Mouse (Mus musculus): ENCODE data around the gene Hoxb1. TPM values are rescaled to one million over a fixed set of nuclear protein-coding genes. Genes with fewer than 3 reads are reported as not detected.
A peak's percentile ranks its signal among the peaks of the same experiment; 100 is the strongest.

Gene Hoxb1
- total RNA-seq, 2 experiments from 2014 or later: not detected

DNA sequence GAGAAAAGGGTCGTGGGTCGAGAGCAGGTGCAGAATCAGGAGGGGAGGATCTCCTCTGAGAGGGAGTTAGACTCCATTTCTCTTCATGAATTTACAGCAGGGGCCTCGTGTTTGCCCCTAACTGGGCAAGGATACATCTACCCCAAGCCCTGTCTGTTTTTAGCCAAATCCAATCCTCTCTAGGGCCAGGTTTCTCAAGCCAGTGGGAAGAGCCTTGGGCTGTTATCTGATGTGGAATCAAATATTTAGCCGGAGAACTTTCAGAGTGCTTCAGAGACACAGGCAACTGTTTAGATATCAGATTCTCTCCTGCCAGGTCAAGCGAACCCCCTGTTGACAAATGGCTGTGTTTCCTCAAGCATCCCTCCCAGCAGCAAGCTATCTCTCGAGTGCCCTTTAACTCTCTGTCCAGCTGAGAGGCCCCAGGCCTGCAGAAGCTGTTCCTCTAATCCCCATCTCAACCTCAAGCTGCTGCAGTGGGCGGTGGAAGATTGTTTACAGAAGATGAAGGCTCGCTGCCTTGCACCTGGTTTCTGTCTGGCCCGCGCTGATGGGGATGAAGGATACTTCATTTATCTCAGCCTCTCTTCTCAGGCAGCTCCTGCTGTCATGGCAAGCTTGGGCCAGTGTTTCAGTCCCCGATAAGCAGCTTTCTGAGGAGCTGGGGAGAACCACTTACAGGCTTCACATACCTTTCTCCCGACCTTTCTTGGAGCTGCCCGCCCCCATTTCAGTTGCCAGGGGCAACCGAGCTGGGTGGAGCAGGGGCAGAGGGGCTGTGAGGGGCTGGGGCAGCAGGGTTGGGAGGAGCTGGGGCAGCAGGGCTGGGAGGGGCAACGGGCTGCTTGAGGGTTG is 31.4 kb downstream of the Hoxb1 start:
- no peak for ATAC-seq (replicated peaks; ENCODE audit: poor library complexity, severe bottlenecking)

DNA sequence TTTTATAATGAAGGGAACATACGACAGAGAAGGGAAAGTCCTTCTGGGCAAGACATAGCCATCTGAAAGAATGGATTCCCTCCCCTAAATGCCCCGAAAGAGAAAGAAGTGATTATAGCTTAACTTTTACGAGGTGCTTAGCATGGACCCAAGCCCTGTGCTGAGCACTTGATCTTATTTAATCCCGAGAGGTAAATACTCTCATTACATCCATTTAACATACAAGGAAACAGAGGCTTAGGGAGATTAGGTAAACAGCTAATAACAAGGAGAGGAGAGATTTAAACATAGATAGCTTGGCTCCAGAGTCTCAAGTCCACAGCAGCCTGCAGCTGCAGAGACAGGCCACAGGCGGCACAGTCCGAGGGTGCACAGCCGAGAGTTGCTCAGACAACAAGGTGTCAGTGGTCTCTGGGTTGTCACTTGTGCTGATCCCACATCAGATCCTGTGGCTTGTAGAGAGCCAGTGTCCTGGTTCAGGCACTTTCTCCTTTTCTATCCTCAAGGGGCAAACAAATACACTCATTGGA is 32.3 kb downstream of the Hoxb1 start:
- no peak for ATAC-seq (replicated peaks; ENCODE audit: poor library complexity, severe bottlenecking)

DNA sequence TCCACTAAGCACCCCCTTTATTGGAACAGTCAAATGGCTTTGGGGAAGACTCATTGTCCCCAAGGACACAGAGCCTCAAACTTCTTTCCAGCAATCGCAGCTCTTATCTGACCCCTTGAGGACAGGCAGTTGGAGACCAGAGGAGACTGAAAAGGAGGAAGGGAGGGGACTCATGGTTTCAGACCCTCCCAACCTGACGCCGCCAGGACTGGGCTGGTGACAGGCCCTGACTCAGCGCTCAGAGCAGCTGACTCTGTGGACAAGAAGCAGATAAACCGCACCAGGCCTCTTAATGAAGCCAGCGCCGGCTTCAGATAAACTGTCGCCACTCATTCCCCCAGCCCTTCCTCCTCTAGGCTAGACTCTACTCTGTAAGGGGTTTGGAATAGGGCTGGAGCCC is 34.4 kb downstream of the Hoxb1 start:
- ATAC-seq (replicated peaks; ENCODE audit: poor library complexity, severe bottlenecking): peak; percentile 84

DNA sequence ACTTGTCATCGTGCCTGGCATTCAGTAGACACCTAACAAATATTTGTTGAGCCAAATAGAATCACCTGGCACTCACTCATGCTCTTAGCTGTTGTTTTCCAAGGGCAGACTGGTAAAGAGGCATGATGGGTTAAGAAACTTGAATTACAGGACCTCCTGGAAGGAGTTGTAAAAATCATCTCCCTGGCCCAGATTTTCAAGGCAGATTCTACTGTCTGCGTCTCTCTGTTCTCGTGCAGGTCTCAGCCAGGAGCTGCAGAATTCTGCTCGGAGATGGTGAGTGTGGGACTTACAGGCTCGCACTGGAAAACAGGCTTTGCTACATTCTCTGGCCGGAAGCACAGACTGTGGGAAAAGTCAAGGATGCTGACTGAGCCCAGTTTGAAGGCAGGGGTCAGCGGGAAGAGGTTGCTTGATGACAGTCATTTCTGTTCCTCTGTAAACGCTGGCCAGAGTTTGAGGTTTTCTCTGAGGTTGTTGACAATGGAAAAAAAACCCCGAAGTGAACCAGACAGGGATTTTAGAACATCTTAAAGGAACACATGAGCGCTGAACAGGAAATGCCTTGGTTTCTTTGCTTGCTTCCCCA is 38.6 kb downstream of the Hoxb1 start:
- no peak for ATAC-seq (replicated peaks; ENCODE audit: poor library complexity, severe bottlenecking)

DNA sequence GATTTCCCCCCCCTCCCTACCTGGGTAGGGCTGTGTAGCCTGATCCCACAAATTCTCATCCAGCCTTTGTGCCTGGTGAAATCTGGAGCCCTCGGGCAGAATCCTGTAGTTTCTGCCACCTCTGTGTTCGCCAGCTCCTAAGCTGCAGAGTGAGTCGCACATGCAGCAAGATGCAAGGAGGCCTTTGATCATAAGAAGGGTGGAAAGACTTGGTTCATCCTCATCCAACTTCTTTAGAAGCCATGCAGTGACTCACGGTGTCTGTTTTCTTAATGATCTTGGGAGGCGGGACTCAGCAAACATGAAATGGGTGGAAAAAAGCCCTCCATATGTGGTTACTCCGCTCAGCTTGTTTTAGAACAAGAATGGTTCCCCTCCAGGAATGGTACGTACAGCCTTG is 39.3 kb downstream of the Hoxb1 start:
- ATAC-seq (replicated peaks; ENCODE audit: poor library complexity, severe bottlenecking): no peak

DNA sequence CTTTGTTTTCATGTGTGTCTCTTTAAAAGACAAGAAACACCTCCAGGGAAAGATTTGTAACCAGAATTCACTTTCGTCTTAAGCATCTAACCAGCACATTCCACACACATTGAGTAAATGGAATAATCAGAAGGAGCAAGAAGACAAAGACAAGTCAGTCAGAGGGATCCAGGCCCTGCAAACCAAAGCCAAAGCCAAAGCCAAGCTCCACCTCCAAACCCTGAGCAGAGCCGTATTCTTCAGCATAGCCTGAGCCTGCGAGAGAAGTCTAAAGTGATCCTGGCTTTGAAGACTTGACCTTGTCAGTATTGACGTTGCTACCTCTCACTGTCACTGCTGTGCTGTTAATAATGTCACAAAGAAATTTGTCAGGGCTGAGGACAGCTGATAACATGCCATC is 40.0 kb downstream of the Hoxb1 start:
- no peak for ATAC-seq (replicated peaks; ENCODE audit: poor library complexity, severe bottlenecking)

DNA sequence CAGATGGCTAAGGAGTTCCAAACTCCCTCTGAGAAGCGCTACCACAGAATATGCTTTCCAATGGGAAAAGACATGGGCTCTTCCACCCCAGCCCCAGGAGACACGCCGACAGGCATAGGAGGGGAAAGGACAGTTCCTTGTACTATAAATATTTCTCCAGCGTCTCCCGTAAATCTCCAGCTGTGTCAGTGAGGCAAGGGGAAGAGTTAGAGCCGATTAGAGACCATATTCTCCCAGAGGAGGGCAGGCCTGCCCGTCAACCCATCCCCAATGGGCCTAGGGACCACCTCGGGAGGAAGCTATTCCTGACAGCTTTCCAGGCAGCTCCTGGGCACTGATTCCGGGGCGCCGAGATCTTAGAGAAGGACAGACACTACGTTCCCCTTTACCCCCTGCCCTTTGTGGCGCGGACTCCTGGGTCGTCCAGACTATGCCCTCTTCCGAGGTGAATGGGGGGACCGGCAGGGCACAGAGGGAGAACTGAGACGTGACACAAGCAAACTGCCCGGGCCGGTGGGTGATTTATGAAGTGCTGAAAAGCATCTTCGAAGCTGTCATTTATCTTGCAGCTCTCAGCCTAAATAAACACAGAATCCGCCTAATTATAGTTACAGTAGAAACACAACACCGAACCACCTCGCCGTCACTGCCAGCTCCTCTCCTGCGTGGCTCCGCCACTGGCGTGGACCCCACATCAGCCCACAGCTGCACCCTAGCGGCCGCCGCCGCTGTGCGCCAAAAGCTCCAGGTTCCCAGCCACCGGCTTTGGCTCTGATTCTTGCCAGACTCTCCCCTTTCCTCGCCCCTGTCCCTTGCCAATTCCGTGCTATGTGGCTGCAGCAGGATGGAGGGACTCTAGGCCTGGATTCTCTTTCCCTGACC is 41.9 kb downstream of the Hoxb1 start:
- ATAC-seq (replicated peaks; ENCODE audit: poor library complexity, severe bottlenecking): peak; percentile 79

DNA sequence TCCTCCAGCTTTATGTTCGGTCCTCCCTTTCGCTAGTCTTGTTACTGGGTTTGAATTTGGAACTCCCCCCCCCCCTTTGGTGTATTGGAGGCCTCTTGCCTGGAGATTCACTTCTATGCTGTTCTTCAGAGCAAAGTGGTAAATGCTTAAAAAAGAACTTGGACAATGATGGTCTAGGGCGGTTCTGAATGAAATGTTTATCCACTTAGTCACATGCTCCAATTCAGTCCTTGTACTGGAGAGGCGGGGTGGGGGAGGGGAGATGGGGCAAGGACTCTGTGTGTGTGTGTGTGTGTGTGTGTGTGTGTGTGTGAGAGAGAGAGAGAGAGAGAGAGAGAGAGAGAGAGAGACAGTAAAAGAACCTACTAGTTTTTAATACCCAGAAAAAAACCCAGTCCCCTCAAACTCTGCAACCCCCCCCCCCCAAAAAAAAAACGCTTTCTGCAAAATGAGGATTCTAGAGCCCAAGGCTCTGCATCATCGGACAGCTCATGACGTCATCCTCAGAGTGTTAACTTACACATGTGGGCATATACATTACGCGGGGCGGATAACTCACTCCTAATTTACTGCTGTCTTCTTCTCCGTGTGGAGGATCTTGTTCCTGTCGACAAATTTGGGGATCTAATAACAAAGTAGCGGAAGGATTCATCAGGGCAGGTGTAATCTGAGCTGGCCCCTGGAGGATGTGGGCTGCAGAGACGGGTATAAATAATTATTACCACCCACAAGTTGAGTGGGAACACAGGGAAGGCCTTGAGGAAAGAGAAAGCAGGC is 42.9 kb downstream of the Hoxb1 start:
- ATAC-seq (replicated peaks; ENCODE audit: poor library complexity, severe bottlenecking): no peak

DNA sequence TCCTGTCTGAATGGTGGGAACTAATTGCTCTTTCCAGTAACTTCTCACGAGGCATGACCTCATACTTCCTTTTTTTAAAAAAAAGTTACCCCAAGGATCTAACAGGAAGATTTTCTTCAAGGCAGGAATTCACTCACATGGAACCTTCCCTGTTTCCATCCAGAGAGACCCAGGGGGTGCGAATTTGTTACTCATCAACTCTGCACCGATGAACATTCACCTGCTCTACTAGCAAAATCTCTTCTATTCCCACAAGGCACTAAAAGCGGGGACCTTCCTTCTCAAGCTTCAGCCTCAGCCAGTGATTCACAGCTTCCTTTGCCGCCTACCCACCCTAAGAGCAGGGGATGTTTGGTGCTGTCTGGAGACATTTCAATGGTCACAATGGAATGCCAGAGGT is 45.5 kb downstream of the Hoxb1 start:
- ATAC-seq (replicated peaks; ENCODE audit: poor library complexity, severe bottlenecking): no peak

DNA sequence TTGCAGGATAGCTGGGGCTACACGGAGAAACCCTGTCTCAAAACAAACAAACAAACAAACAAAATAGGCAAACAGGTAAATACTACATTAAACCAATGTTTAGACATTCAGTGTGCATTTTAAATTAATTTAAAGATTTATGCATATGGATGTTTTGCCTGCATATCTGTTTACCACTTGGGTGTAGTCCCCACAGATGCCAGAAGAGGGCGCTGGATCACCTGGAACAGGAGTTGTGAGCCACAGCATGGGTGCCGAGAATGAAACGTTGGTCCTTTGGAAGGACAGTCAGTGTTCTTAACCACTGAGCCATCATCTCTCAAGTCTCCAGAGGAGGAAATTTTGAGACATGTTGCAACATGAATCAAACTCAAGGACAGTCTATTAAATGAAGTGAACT is 46.4 kb downstream of the Hoxb1 start:
- no peak for ATAC-seq (replicated peaks; ENCODE audit: poor library complexity, severe bottlenecking)

DNA sequence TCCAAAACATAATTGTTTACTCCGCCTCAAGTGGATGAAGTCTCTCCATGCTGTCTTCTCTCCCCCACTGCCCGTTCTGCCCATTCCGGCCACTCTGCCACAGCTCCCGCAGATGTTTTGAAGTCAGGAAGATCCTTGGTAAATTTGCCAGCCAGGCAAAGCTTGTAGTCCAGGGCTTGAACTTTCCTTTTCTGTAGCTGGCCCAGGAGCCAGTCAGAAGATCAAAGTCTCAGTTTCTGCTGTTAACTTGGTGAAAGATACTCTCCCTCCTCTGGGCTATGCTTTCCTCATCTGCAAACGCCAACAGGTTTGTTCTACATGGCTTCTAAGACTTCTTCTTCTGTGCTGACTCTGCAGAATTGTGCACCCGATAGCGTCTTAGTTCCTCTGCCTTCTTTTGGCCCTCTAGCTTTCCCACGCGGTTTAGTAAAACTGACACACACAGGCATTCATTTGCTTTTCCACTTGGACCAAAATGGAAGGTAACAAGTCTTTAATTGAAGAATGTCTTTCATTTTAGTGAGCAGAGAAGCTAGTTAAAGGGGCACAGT is 47.5 kb downstream of the Hoxb1 start:
- ATAC-seq (replicated peaks; ENCODE audit: poor library complexity, severe bottlenecking): no peak

DNA sequence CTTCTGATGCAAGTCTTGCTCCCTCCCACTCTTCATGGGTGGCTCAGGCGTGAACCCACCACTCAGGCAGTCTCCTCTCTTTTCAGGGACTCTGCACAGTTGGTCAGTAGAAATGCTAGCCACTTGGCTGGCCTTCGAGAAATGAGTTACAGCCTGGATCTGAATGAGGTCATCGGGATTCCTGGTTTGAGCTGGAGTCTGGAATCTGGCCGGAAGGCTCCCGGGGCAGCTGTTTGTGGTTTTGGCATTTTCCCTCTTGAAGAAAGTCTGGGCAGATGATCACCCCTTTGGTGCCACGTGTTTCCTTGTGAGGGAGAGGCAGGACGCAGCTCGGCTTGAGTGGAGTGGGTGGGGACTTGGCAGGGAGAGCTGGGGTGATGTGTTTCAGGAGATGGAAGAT is 48.0 kb downstream of the Hoxb1 start:
- no peak for ATAC-seq (replicated peaks; ENCODE audit: poor library complexity, severe bottlenecking)

DNA sequence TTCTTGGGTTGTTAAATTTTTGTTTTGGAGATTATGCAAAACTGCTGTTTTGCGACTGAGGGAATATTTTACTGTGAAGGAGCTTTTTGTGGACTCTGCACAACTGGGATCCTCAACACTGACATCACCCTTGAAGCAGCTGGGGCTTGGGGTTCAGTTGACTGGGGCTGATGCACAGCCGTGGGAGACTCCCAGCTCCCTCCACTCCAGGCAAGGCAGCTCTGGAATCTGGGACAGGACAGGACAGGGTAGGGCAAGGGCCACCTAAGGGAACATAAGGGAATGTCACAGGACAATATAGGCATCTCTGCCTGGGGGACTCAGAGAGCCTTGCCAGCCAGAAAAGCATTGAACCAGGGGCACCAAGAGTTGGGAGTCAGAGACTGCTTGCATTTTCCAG is 48.5 kb downstream of the Hoxb1 start:
- no peak for ATAC-seq (replicated peaks; ENCODE audit: poor library complexity, severe bottlenecking)

Other genes with a start within 250 kb of the Hoxb1 start
- gene Ttll6, start 232.0 kb upstream of the Hoxb1 start, total RNA-seq (2014; fragmentation: Nextera tagmentation): not detected in 2 replicates
- not detected in 2 replicates for gene Ttll6, start 232.0 kb upstream of the Hoxb1 start, total RNA-seq (2017)
- not detected in 2 replicates for gene Hoxb13, start 171.4 kb upstream of the Hoxb1 start, total RNA-seq (2014; fragmentation: Nextera tagmentation)
- not detected in 2 replicates for gene Hoxb13, start 171.4 kb upstream of the Hoxb1 start, total RNA-seq (2017)
- not detected in 2 replicates for gene Hoxb9, start 94.3 kb upstream of the Hoxb1 start, total RNA-seq (2014; fragmentation: Nextera tagmentation)
- gene Hoxb9, start 94.3 kb upstream of the Hoxb1 start, total RNA-seq (2017): not detected in 2 replicates
- not detected in 2 replicates for gene Hoxb8, start 83.8 kb upstream of the Hoxb1 start, total RNA-seq (2014; fragmentation: Nextera tagmentation)
- not detected in 2 replicates for gene Hoxb8, start 83.8 kb upstream of the Hoxb1 start, total RNA-seq (2017)
- not detected in 2 replicates for gene Hoxb7, start 79.1 kb upstream of the Hoxb1 start, total RNA-seq (2014; fragmentation: Nextera tagmentation)
- not detected in 2 replicates for gene Hoxb7, start 79.1 kb upstream of the Hoxb1 start, total RNA-seq (2017)
- not detected in 2 replicates for gene Hoxb6, start 73.3 kb upstream of the Hoxb1 start, total RNA-seq (2014; fragmentation: Nextera tagmentation)
- gene Hoxb6, start 73.3 kb upstream of the Hoxb1 start, total RNA-seq (2017): not detected in 2 replicates
- not detected in 2 replicates for gene Hoxb5, start 62.4 kb upstream of the Hoxb1 start, total RNA-seq (2014; fragmentation: Nextera tagmentation)
- 0.05 TPM in 1 of 2 replicates, not detected in the other for gene Hoxb5, start 62.4 kb upstream of the Hoxb1 start, total RNA-seq (2017)
- 2.6 and 3.8 TPM in 2 replicates for gene Hoxb4, start 47.5 kb upstream of the Hoxb1 start, total RNA-seq (2014; fragmentation: Nextera tagmentation)
- gene Hoxb4, start 47.5 kb upstream of the Hoxb1 start, total RNA-seq (2017): 1.9 and 2.3 TPM in 2 replicates
- 1.5 and 7.8 TPM in 2 replicates for gene Hoxb3, start 42.4 kb upstream of the Hoxb1 start, total RNA-seq (2014; fragmentation: Nextera tagmentation)
- gene Hoxb3, start 42.4 kb upstream of the Hoxb1 start, total RNA-seq (2017): 0.05 and 0.56 TPM in 2 replicates
- gene Hoxb2, start 15.2 kb upstream of the Hoxb1 start, total RNA-seq (2014; fragmentation: Nextera tagmentation): 1.7 TPM in 1 of 2 replicates, not detected in the other
- gene Hoxb2, start 15.2 kb upstream of the Hoxb1 start, total RNA-seq (2017): 0.26 TPM in 1 of 2 replicates, not detected in the other
- gene Skap1, start 98.8 kb downstream of the Hoxb1 start, total RNA-seq (2014; fragmentation: Nextera tagmentation): not detected in 2 replicates
- gene Skap1, start 98.8 kb downstream of the Hoxb1 start, total RNA-seq (2017): 0.22 and 0.98 TPM in 2 replicates

Measured in granulocyte monocyte progenitor cell, adult 5-6 weeks (primary cell).